Mouse (Mus musculus): ENCODE results near the gene 1700030K09Rik. TPM values are rescaled to one million over a fixed set of nuclear protein-coding genes. Genes with fewer than 3 reads are reported as not detected.
A peak's percentile ranks its signal among the peaks of the same experiment; 100 is the strongest.

Gene 1700030K09Rik
- total and polyA plus RNA-seq, 3 experiments: 8.4 to 10.3 TPM; not detected in 1

DNA sequence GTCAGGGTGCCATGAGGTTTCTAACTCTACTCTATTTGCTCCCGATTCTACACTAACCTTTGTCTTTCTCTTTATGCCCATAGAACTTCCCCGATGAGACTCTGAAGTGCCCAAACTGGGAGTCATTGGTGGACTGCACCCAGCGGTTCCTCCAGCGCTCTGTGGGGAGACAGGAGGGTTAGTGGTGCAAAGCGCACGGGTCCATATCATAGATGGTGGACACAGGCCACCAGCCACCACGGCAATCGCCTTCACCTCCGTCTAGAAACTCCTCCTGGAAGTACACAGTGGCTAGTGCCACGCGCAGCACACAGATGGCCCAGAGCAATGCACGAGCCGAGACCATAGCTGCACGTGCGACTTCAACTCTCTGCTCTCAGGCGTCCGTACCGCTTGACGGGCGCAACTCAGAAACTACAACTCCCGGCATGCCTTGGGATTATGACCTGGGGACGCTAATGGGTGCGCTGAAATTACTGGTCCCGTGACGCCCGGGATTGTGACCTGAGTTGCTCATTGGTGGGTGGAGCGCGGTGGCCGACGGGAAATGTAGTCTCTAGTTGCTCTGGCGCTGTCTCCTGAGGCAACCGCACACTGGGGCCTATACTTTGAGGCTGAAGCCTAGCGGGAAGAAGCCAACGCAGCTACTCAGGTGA is at the start of gene 1700030K09Rik, which contains the start of gene Calr3 (continued):
- peak; percentile 72; the same call in 1 of the 2 replicates for TF ChIP-seq UBTF (IDR thresholded peaks at IDR 0.05; ENCODE audit: borderline replicate concordance, insufficient read depth, low read depth, low read length)
- peak; percentile 45 for TF ChIP-seq ELF1 (IDR thresholded peaks at IDR 0.05; ENCODE audit: low read depth, low read length)
- peak; percentile 76 for TF ChIP-seq POLR2AphosphoS2 (IDR thresholded peaks at IDR 0.05; ENCODE audit: low read length)

GRCm38 (mm10) chr8:72401381-72401780 is 42.3 kb upstream of the 1700030K09Rik start:
- Histone ChIP-seq H3K9me3 (replicated peaks; ENCODE audit: insufficient read depth, low read length) (no peaks in the 10 kb centered on the region), H3K27ac (ENCODE audit: control insufficient read depth, low read depth, low read length) (no peak overlapping the region), H3K79me2 (ENCODE audit: control insufficient read depth, insufficient read depth, low read length, poor library complexity) (peaks cover 22% of the 10 kb centered on the region), H3K36me3 (ENCODE audit: control insufficient read depth in 1 of 2, insufficient read depth in 2 of 2, low read length in 2 of 2) (peaks cover 0 to 4% of the 10 kb centered on the region in 2 experiments; a peak in 1 of 4 replicates), H3K4me1 (ENCODE audit: control insufficient read depth in 1 of 2, insufficient read depth in 2 of 2, low read length in 2 of 2) (no peaks in the 10 kb centered on the region), H3K9ac (ENCODE audit: control insufficient read depth, low read depth, low read length, poor library complexity, severe bottlenecking) (no peak overlapping the region), H3K27me3 (ENCODE audit: control insufficient read depth in 1 of 2, insufficient read depth in 2 of 2, low read length in 2 of 2) (no peaks in the 10 kb centered on the region), H3K4me3 (ENCODE audit: control insufficient read depth in 1 of 2, insufficient read depth in 1 of 2, low read depth in 2 of 2, low read length in 2 of 2) (no peak overlapping the region)
- TF ChIP-seq MXI1 (IDR thresholded peaks at IDR 0.05; ENCODE audit: low read depth, low read length): no peak
- no peak for TF ChIP-seq MEF2A (IDR thresholded peaks at IDR 0.05; ENCODE audit: extremely low read depth, insufficient replicate concordance, low read depth, low read length, poor library complexity, severe bottlenecking)
- no peak for TF ChIP-seq BHLHE40 (IDR thresholded peaks at IDR 0.05; ENCODE audit: borderline replicate concordance, low read depth, low read length)
- no peak for TF ChIP-seq ZNF384 (IDR thresholded peaks at IDR 0.05; ENCODE audit: low read depth, low read length)
- TF ChIP-seq POLR2A (IDR thresholded peaks at IDR 0.05; ENCODE audit: control insufficient read depth in 1 of 2, insufficient read depth in 1 of 2, low read depth in 1 of 2, low read length in 2 of 2, poor library complexity in 1 of 2): no peak
- no peak for TF ChIP-seq USF2 (IDR thresholded peaks at IDR 0.05; ENCODE audit: borderline replicate concordance in 1 of 2, insufficient read depth in 1 of 2, low read depth in 1 of 2, low read length in 2 of 2)
- no peak for TF ChIP-seq USF1 (IDR thresholded peaks at IDR 0.05; ENCODE audit: low read depth, low read length)
- DNase-seq (ENCODE audit: low read depth, low spot score): no peak

- Histone ChIP-seq H3K9me3 (replicated peaks; ENCODE audit: insufficient read depth, low read length) (no peaks in the 10 kb centered on the region), H3K4me1 (ENCODE audit: control insufficient read depth in 1 of 2, insufficient read depth in 2 of 2, low read length in 2 of 2) (no peaks in the 10 kb centered on the region), H3K4me3 (ENCODE audit: control insufficient read depth in 1 of 2, insufficient read depth in 1 of 2, low read depth in 2 of 2, low read length in 2 of 2) (no peak overlapping the region), H3K27ac (ENCODE audit: control insufficient read depth, low read depth, low read length) (no peak overlapping the region), H3K36me3 (ENCODE audit: control insufficient read depth in 1 of 2, insufficient read depth in 2 of 2, low read length in 2 of 2) (no peaks in the 10 kb centered on the region; a peak in 1 of 4 replicates), H3K27me3 (ENCODE audit: control insufficient read depth in 1 of 2, insufficient read depth in 2 of 2, low read length in 2 of 2) (no peaks in the 10 kb centered on the region), H3K79me2 (ENCODE audit: control insufficient read depth, insufficient read depth, low read length, poor library complexity) (peaks cover 26% of the 10 kb centered on the region), H3K9ac (ENCODE audit: control insufficient read depth, low read depth, low read length, poor library complexity, severe bottlenecking) (no peak overlapping the region)
- TF ChIP-seq GATA1 (IDR thresholded peaks at IDR 0.05; ENCODE audit: low read depth, low read length) (no peak), ZMIZ1 (IDR thresholded peaks at IDR 0.05; ENCODE audit: low read depth, low read length) (no peak), JUND (IDR thresholded peaks at IDR 0.05; ENCODE audit: low read depth, low read length) (no peak), ZC3H11A (IDR thresholded peaks at IDR 0.05; ENCODE audit: low read depth, low read length) (no peak), UBTF (IDR thresholded peaks at IDR 0.05; ENCODE audit: borderline replicate concordance, insufficient read depth, low read depth, low read length) (no peak), NRF1 (IDR thresholded peaks at IDR 0.05; ENCODE audit: insufficient read depth, low read depth, low read length, poor library complexity, severe bottlenecking) (no peak), MAFK (IDR thresholded peaks at IDR 0.05; ENCODE audit: borderline replicate concordance, low read depth, low read length) (no peak), GABPA (IDR thresholded peaks at IDR 0.05; ENCODE audit: low read depth, low read length) (no peak), CHD2 (IDR thresholded peaks at IDR 0.05; ENCODE audit: low read length) (no peak), MAZ (IDR thresholded peaks at IDR 0.05; ENCODE audit: low read depth, low read length) (no peak), ZNF384 (IDR thresholded peaks at IDR 0.05; ENCODE audit: low read depth, low read length) (no peak), POLR2A (IDR thresholded peaks at IDR 0.05; ENCODE audit: control insufficient read depth in 1 of 2, insufficient read depth in 1 of 2, low read depth in 1 of 2, low read length in 2 of 2, poor library complexity in 1 of 2) (no peak), MYC (IDR thresholded peaks at IDR 0.05; ENCODE audit: low read depth, low read length) (no peak), MEF2A (IDR thresholded peaks at IDR 0.05; ENCODE audit: extremely low read depth, insufficient replicate concordance, low read depth, low read length, poor library complexity, severe bottlenecking) (no peak), USF2 (IDR thresholded peaks at IDR 0.05; ENCODE audit: borderline replicate concordance in 1 of 2, insufficient read depth in 1 of 2, low read depth in 1 of 2, low read length in 2 of 2) (no peak), HCFC1 (IDR thresholded peaks at IDR 0.05; ENCODE audit: low read depth, low read length) (no peak), KAT2A (conservative IDR thresholded peaks at IDR 0.05; ENCODE audit: low read depth, low read length) (no peak), MYB (IDR thresholded peaks at IDR 0.05; ENCODE audit: low read depth, low read length) (no peak)
- DNase-seq (ENCODE audit: low read depth, low spot score): no peak
These were observed 40.7 kb upstream of the 1700030K09Rik start for GRCm38 (mm10) chr8:72402981-72403380.

All from MEL (cell line).